Mouse (Mus musculus) adrenal gland, postnatal 36 days (tissue): ENCODE measurements around the gene Cacng3. TPM values are rescaled to one million over a fixed set of nuclear protein-coding genes. Genes with fewer than 3 reads are reported as not detected.
A peak's percentile ranks its signal among the peaks of the same experiment; 100 is the strongest.

Experiments used
- DNase-seq, 2 experiments: peaks; one replicate each; pipeline ENCODE4 v3.0.0; 2021; ENCODE audit warnings: mixed read lengths in 1 of 2
- total RNA-seq, 2 experiments: library from RNA; stranded (reverse); gene quantifications; 2 replicates each; pipeline ENCODE4 v1.2.3; 2021

Cacng3 gene
- total RNA-seq, 2 experiments from 2014 or later, result 0.49 to 1.4 TPM

GRCm38 (mm10) chr7:122718540-122718939, 48.2 kb downstream of the Cacng3 start:
- no peak for DNase-seq

- no peak for DNase-seq
Measured at GRCm38 (mm10) chr7:122723358-122723876, 53.1 kb downstream of the Cacng3 start.

- DNase-seq, result no peak
Measured at GRCm38 (mm10) chr7:122726376-122726775, 56.1 kb downstream of the Cacng3 start.

- no peak for DNase-seq
Measured at GRCm38 (mm10) chr7:122728186-122728585, 57.9 kb downstream of the Cacng3 start.

- no peak for DNase-seq
Measured at GRCm38 (mm10) chr7:122728846-122729245, 58.6 kb downstream of the Cacng3 start.

GRCm38 (mm10) chr7:122735323-122735722, 65.0 kb downstream of the Cacng3 start:
- no peak for DNase-seq

- DNase-seq, result no peak
Measured at GRCm38 (mm10) chr7:122738541-122738940, 68.2 kb downstream of the Cacng3 start.

- DNase-seq, result no peak
Measured at GRCm38 (mm10) chr7:122740663-122741062, 70.4 kb downstream of the Cacng3 start.

- DNase-seq, result no peak
Measured at GRCm38 (mm10) chr7:122755920-122756603, 85.8 kb downstream of the Cacng3 start.

- DNase-seq, result no peak
Measured at GRCm38 (mm10) chr7:122758645-122759044, 88.4 kb downstream of the Cacng3 start.

- no peak for DNase-seq
Measured at GRCm38 (mm10) chr7:122764506-122764905, 94.2 kb downstream of the Cacng3 start.

GRCm38 (mm10) chr7:122768292-122769020, 98.2 kb downstream of the Cacng3 start:
- no peak for DNase-seq

- no peak for DNase-seq
Measured at GRCm38 (mm10) chr7:122779601-122780000, 109.3 kb downstream of the Cacng3 start.

GRCm38 (mm10) chr7:122789929-122790328, 119.6 kb downstream of the Cacng3 start:
- no peak for DNase-seq

- no peak for DNase-seq
Measured at GRCm38 (mm10) chr7:122793655-122794346, 123.5 kb downstream of the Cacng3 start.

- no peak for DNase-seq
Measured at GRCm38 (mm10) chr7:122795140-122795539, 124.8 kb downstream of the Cacng3 start.

GRCm38 (mm10) chr7:122800821-122801220, 130.5 kb downstream of the Cacng3 start:
- DNase-seq, result no peak

- peak; percentile 46 to 52 for DNase-seq
Measured at GRCm38 (mm10) chr7:122803839-122804496, 133.7 kb downstream of the Cacng3 start.

GRCm38 (mm10) chr7:122806531-122806930, 136.2 kb downstream of the Cacng3 start:
- no peak for DNase-seq

- no peak for DNase-seq
Measured at GRCm38 (mm10) chr7:122813724-122814123, 143.4 kb downstream of the Cacng3 start.

- no peak for DNase-seq
Measured at GRCm38 (mm10) chr7:122817565-122817964, 147.3 kb downstream of the Cacng3 start.
